Mouse (Mus musculus) olfactory bulb, adult 2 months (tissue): Measurements from ENCODE around the gene Klhdc9.

Experiments
- CTCF ChIP-seq: fragments of 200-500 bp; IDR thresholded peaks from 2 replicates; pipeline ENCODE4 v1.5.1; 2012; ENCODE audit warnings: low read depth, mild to moderate bottlenecking, low read length, moderate library complexity; ENCODE audit not compliant: insufficient read depth
- POLR2A ChIP-seq: fragments of 200-500 bp; IDR thresholded peaks from 2 replicates; pipeline ENCODE4 v1.6.1; 2012; ENCODE audit warnings: mild to moderate bottlenecking, low read depth, low read length, moderate library complexity; ENCODE audit not compliant: insufficient read depth

- TF ChIP-seq POLR2A (no peak), CTCF (no peak)
Measured at GRCm38 (mm10) chr1:171309321-171309720, 51.3 kb downstream of the Klhdc9 start.
